8 mouse cellular contexts compared by ENCODE assay signal in the genomic region with DNA sequence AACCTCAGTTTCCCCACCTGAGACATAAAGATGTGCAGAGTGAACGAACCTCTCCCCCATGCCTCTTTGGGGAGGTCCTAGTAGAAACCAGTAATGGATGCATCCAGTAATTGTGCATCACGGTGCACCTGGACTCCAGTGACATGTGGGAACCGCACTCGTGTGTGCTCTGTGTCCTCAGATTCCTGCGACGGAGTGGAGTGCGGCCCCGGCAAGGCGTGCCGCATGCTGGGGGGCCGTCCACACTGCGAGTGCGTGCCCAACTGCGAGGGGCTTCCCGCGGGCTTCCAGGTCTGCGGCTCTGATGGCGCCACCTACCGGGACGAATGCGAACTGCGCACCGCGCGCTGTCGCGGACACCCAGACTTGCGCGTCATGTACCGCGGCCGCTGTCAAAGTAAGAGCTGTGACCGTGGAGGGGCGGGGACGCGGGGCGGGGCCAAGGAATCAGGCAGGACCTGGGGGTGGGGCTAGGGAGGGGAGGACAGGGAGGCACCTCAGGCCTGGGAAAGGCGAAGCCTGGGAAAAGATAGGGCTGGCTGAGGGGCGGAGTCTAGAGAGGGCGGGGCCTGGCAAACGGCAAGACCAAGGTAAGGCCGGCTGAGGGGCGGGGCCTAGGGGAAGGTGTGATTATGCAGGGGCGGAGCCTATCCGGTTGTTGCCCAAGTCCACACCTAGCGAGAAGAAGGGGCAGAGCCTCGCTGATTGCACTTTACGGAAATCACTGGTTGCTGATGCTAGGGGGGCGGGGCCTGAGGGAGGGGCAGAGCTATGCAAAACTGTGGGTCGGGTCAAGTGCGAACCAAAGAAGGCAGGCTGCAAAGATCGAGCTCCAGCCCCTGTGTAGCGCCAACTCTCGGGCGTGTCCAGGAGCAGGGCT. TPM values are rescaled to one million over a fixed set of nuclear protein-coding genes. Genes with fewer than 3 reads are reported as not detected.
DNase-seq lines count a peak whose midpoint lies in the region; ATAC-seq lines count a peak whose summit lies in the region.

No protein-coding gene starts in this region.

- H3K4me2 ChIP-seq in hindbrain, embryonic 13.5 days: peak overlapping the region; percentile 67

- WGBS in hindbrain, embryonic 13.5 days: 1% methylated on average over 55 of the region's 55 CpGs

- H3K4me1 ChIP-seq in hindbrain, embryonic 13.5 days (replicated peaks): peaks cover 45% of the 10 kb centered on the region

- DNase-seq in Muller cell, postnatal 12 days (ENCODE audit: inconsistent ontology term): peak; percentile 99
- DNase-seq in cerebellum, postnatal 14 days: peak; percentile 98
- peak; percentile 92 to 95 for DNase-seq in frontal cortex, postnatal 14 days (ENCODE audit: low spot score in 2 of 2)
- DNase-seq in layer of hippocampus, postnatal 25 days (ENCODE audit: extremely low spot score in 1 of 2, low spot score in 1 of 2): peak; percentile 96
- DNase-seq in lung, postnatal 25 days (ENCODE audit: low spot score): peak; percentile 99
- DNase-seq in retina, embryonic 14.5 days (ENCODE audit: low spot score): peak; percentile 97
- DNase-seq in thymus, postnatal 4 days: peak; percentile 98

- H3K9ac ChIP-seq in hindbrain, embryonic 13.5 days: peak overlapping the region; percentile 60

- H3K36me3 ChIP-seq in hindbrain, embryonic 13.5 days: no peaks in the 10 kb centered on the region

- H3K27me3 ChIP-seq in hindbrain, embryonic 13.5 days: peaks cover 87% of the 10 kb centered on the region

- H3K27ac ChIP-seq in hindbrain, embryonic 13.5 days: peak overlapping the region; percentile 12; the same call in 1 of the 2 replicates

- peak overlapping the region; percentile 42 for H3K4me3 ChIP-seq in hindbrain, embryonic 13.5 days

- H3K9me3 ChIP-seq in hindbrain, embryonic 13.5 days: no peaks in the 10 kb centered on the region

- ATAC-seq in hindbrain, embryonic 13.5 days (ENCODE audit: low FRiP score): peak; percentile 91

RNA-seq across cellular contexts. Expression of gene Fstl3, which starts 3.0 kb away (rescaled TPM):
- 1.3 and 1.4 TPM in 2 replicates for polyA plus RNA-seq in hindbrain, embryonic 13.5 days (2015; fragmentation: Nextera tagmentation; extraction: Ambion mirVana)
- total RNA-seq in layer of hippocampus, postnatal 25 days (2021): 1 to 10 TPM; 1.2 to 2.1 TPM

RNA-seq across cellular contexts. Expression of gene Prss57, which starts 10.7 kb away (rescaled TPM):
- polyA plus RNA-seq in hindbrain, embryonic 13.5 days (2015; fragmentation: Nextera tagmentation; extraction: Ambion mirVana): 0.18 TPM in 1 of 2 replicates, not detected in the other
- under 1 TPM; 0.30 to 0.33 TPM for total RNA-seq in layer of hippocampus, postnatal 25 days (2021)

RNA-seq across cellular contexts. Expression of gene Rnf126, which starts 13.3 kb away (rescaled TPM):
- polyA plus RNA-seq in hindbrain, embryonic 13.5 days (2015; fragmentation: Nextera tagmentation; extraction: Ambion mirVana): 87.9 and 90.7 TPM in 2 replicates
- total RNA-seq in layer of hippocampus, postnatal 25 days (2021): 10 to 100 TPM; 82.7 to 92.9 TPM

RNA-seq across cellular contexts. Expression of gene Palm, which starts 13.3 kb away (rescaled TPM):
- 240 and 252 TPM in 2 replicates for polyA plus RNA-seq in hindbrain, embryonic 13.5 days (2015; fragmentation: Nextera tagmentation; extraction: Ambion mirVana)
- total RNA-seq in layer of hippocampus, postnatal 25 days (2021): 100 to 1,000 TPM; 307 to 325 TPM

RNA-seq across cellular contexts. Expression of gene Fgf22, which starts 25.1 kb away (rescaled TPM):
- 1.00 and 2.1 TPM in 2 replicates for polyA plus RNA-seq in hindbrain, embryonic 13.5 days (2015; fragmentation: Nextera tagmentation; extraction: Ambion mirVana)
- total RNA-seq in layer of hippocampus, postnatal 25 days (2021): 1 to 10 TPM; 1.0 to 1.5 TPM

Comparison
In these comparisons a context has a peak if more than half of its experiments do, and no peak if none do; other contexts are left out.
1. Peak in every context shown above with its lines: DNase-seq, ATAC-seq, H3K4me3 ChIP-seq and H3K27ac ChIP-seq.